Mouse (Mus musculus) bone marrow macrophage, adult 2 months (primary cell): ENCODE results near the gene Gan. TPM values are rescaled to one million over a fixed set of nuclear protein-coding genes. Genes with fewer than 3 reads are reported as not detected.

Experiments
- H3K27ac ChIP-seq: 2 replicates; pipeline ENCODE4 v1.5.1; 2012; ENCODE audit warnings: low read depth, low read length; ENCODE audit not compliant: insufficient read depth
- H3K4me1 ChIP-seq: 2 replicates; pipeline ENCODE4 v1.6.1; 2012; ENCODE audit warnings: low read length; ENCODE audit not compliant: control insufficient read depth, insufficient read depth
- H3K4me3 ChIP-seq: 2 replicates; pipeline ENCODE4 v1.5.1; 2012; ENCODE audit warnings: mild to moderate bottlenecking, low read length, moderate library complexity; ENCODE audit not compliant: insufficient read depth
- CTCF ChIP-seq: IDR thresholded peaks from 2 replicates; pipeline ENCODE4 v1.5.1; 2012; ENCODE audit warnings: low read depth, mild to moderate bottlenecking, low read length, moderate library complexity
- POLR2A ChIP-seq: IDR thresholded peaks from 2 replicates; pipeline ENCODE4 v1.6.1; 2012; ENCODE audit warnings: mild to moderate bottlenecking, low read depth, low read length, borderline replicate concordance
- polyA plus RNA-seq: library from polyadenylated mRNA; stranded (reverse); fragments of >200 nt; gene quantifications from 2 replicates; pipeline ENCODE4 v1.2.4, GENCODE M21; 2012; ENCODE audit not compliant: missing spikeins, insufficient read depth, insufficient read length

Gene Gan
- polyA plus RNA-seq, 1 experiment = 7.0 TPM

- TF ChIP-seq POLR2A (no peak), CTCF (no peak)
- peaks cover 22% of the 10 kb centered on the region for H3K4me1 ChIP-seq
- H3K4me3 ChIP-seq = no peak overlapping the region
- no peak overlapping the region for H3K27ac ChIP-seq
Observed at GRCm38 (mm10) chr8:117212100-117212499, 54.2 kb downstream of the Gan start.

GRCm38 (mm10) chr8:117217724-117218123, 59.8 kb downstream of the Gan start:
- TF ChIP-seq POLR2A = no peak
- TF ChIP-seq CTCF = no peak
- H3K4me3 ChIP-seq = no peak overlapping the region
- H3K27ac ChIP-seq = no peak overlapping the region
- no peaks in the 10 kb centered on the region for H3K4me1 ChIP-seq

DNA sequence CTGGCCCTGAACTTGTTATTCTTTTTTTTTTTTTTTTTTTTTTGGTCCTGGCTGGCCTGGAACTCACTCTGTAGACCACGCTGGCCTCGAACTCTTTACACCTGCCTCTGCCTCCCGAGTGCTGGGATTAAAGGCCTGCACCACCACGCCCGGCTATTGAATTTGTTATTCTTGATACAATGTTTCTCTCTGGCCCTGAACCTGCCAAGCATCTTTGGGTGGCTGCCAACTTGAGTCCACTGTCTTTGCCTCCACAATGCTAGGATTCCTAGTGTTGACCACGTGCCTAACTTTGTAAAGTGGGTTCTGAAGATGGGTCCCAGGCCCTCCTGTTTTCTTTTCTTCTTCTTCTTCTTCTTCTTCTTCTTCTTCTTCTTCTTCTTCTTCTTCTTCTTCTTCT, 64.5 kb downstream of the Gan start:
- Histone ChIP-seq H3K4me3 (no peak overlapping the region), H3K27ac (no peak overlapping the region), H3K4me1 (peaks cover 7% of the 10 kb centered on the region)
- TF ChIP-seq CTCF (no peak), POLR2A (no peak)

DNA sequence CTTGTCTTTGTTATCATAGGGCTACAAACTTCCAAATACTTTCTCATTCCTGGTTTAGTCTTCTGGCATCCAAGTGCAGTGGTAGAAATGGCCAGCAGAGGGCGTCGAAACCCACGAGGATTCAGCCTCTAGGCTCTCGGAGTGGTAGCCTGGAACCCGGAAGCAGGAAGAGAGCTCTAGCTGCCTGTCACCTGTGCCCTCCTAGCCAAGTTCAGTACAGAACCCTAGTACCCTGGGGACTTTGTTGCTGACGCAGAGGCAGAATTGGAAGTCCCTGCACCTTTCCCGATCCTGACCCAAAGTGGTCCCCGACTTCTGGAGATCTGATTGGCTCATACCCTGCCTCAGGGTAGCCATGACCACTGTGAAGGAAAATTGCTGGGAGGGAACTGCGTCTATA, 66.7 kb downstream of the Gan start:
- no peak overlapping the region for H3K27ac ChIP-seq
- peaks cover 9% of the 10 kb centered on the region for H3K4me1 ChIP-seq
- H3K4me3 ChIP-seq = peak overlapping the region; percentile 42
- TF ChIP-seq CTCF = peak; percentile 78
- no peak for TF ChIP-seq POLR2A

DNA sequence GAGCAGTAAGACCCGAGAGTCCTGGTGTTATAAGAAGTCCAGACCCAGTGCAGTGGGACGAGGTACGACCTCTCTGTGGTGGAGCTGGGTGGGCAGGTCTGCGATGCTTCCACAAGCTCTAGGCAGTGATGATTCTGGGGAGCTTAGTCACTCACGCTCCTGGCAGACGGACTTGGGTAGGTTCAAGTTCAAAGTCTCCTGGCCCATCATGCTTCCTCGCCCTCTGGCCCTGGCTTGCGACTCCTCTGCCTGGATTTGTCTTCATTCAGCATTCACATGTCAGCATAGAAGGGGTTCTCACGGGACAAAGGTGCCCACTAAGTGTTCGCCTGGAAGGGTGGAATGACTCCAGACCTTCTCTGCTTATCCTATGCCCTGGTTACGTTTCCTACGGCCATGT, 68.4 kb downstream of the Gan start:
- Histone ChIP-seq H3K4me3 (no peak overlapping the region), H3K4me1 (peaks cover 9% of the 10 kb centered on the region), H3K27ac (no peak overlapping the region)
- TF ChIP-seq CTCF (no peak), POLR2A (no peak)

DNA sequence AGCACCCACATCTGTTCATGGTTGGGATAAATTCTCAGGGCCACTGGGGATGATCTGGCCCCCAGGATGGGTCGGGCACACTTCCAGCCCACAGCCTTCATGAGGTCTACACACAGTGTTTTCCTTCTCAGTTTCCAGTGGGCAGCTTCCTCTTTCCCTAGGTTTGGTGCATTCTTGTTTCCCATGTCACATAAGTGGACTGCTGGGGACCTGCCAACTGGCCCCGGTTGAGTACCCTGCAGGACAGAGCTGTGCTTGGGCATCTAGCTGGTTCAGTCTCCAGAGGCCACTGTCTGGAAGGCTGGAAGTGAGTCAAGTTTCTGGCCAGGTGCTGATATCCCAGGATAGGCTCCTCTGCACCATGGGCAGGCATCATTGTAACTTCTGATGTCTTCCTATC, 69.4 kb downstream of the Gan start:
- H3K4me3 ChIP-seq = no peak overlapping the region
- no peak overlapping the region for H3K27ac ChIP-seq
- TF ChIP-seq POLR2A = no peak
- TF ChIP-seq CTCF = no peak
- H3K4me1 ChIP-seq = peaks cover 9% of the 10 kb centered on the region

- H3K4me3 ChIP-seq = no peak overlapping the region
- H3K4me1 ChIP-seq = peaks cover 7% of the 10 kb centered on the region
- TF ChIP-seq POLR2A (no peak), CTCF (no peak)
- no peak overlapping the region for H3K27ac ChIP-seq
Observed at GRCm38 (mm10) chr8:117233199-117233598, 75.3 kb downstream of the Gan start.

DNA sequence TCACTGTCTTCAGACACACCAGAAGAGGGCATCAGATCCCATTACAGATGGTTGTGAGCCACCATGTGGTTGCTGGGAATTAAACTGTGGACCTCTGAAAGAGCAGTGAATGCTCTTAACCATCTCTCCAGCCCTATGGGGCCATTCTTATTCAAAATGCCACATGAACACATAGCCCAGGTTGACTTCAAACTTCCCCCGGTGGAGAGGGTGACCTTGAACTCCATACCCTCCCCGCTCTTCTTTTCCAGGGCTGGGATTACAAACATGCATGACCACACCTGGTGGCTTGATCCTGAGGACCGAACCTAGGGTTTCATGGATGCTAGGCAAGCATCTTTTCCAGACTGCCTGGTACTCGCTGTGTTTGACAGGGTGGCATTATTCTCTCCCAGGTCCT, 78.6 kb downstream of the Gan start:
- Histone ChIP-seq H3K27ac (no peak overlapping the region), H3K4me3 (no peak overlapping the region), H3K4me1 (peaks cover 14% of the 10 kb centered on the region)
- TF ChIP-seq POLR2A (no peak), CTCF (no peak)

- TF ChIP-seq POLR2A (no peak), CTCF (no peak)
- Histone ChIP-seq H3K4me1 (peaks cover 12% of the 10 kb centered on the region), H3K4me3 (no peak overlapping the region), H3K27ac (no peak overlapping the region)
Observed at GRCm38 (mm10) chr8:117240326-117240725, 82.4 kb downstream of the Gan start.

DNA sequence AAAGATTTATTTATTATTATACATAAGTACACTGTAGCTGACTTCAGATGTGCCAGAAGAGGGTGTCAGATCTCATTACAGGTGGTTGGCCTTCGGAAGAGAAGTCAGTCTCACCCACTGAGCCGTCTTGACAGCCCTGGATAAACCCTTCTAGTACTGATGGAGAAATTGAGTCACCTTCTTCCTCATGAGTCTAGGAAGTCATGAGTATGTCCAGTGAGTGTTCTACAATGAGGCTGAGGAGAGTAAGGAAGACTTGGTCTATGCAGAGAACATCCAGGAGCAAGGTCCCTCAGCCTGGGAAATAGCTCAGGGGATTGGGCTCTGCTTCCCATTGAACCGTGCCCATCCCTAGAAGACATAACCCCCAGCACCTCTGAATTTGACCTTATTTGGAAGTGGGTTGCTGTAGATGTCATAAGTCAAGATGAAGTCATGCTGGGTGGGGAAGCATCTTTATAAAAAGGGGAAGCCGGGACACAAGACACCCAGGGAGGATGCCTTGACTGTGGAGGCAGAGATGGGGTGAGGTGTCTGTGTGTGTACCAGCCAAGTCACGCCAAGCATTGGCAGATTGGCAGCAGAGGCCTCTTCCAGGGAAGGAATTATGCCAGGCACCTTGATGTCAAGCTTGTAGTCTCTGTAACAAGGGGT, 83.0 kb downstream of the Gan start:
- no peak overlapping the region for H3K4me3 ChIP-seq
- no peak overlapping the region for H3K27ac ChIP-seq
- TF ChIP-seq POLR2A (no peak), CTCF (no peak)
- H3K4me1 ChIP-seq = peaks cover 12% of the 10 kb centered on the region

DNA sequence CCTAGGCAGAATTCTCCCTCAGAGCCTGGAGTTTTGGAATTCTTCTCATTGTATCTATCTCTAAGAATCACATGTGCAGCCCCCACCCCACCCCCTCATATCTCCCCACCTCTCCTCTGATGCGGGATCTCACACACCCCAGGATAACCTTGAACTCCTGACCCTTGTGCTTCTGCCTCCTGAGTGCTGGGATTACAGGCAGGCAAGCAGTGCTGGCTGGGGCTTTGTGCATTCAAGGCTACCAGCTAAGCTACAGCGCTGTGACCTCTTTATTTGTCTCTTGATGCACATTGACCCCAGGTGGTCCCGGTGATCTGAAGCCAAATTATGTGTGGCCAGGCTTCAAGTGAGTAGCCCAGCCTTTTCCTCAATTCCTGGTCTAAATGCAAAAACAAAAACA, 83.9 kb downstream of the Gan start:
- TF ChIP-seq CTCF = no peak
- TF ChIP-seq POLR2A = no peak
- Histone ChIP-seq H3K27ac (no peak overlapping the region), H3K4me3 (no peak overlapping the region)

More for the DNA sequence above, 83.9 kb downstream of the Gan start:
- H3K4me1 ChIP-seq = peaks cover 12% of the 10 kb centered on the region
